Mouse (Mus musculus): ENCODE data around the gene Pgls. TPM values are rescaled to one million over a fixed set of nuclear protein-coding genes. Genes with fewer than 3 reads are reported as not detected.
A peak's percentile ranks its signal among the peaks of the same experiment; 100 is the strongest.

The Pgls gene
- total RNA-seq (2021): 10 to 100 TPM; 31.1 to 31.3 TPM
- long read RNA-seq, experiment 1, transcript Pgls-205 (5 exons, 1,062 nt): minor isoform, 8 of 32 reads
- long read RNA-seq, experiment 1, transcript Pgls-201 (5 exons, 893 nt): major isoform, 21 of 32 reads
- long read RNA-seq, experiment 1, partial matches to known transcripts: 0 of 32 reads
- long read RNA-seq, experiment 1, other reads (novel, unspliced or antisense): 2 of 32 reads
- long read RNA-seq, experiment 2, transcript Pgls-205 (5 exons, 1,062 nt): minor isoform, 6 of 32 reads
- long read RNA-seq, experiment 2, transcript Pgls-201 (5 exons, 893 nt): major isoform, 21 of 32 reads
- long read RNA-seq, experiment 2, partial matches to known transcripts: 3 of 32 reads
- long read RNA-seq, experiment 2, other reads (novel, unspliced or antisense): 2 of 32 reads

GRCm38 (mm10) chr8:71591471-71592373 is at the start of gene Pgls:
Pgls (plus strand) TSS chr8:71592176.
- DNase-seq (ENCODE audit: low spot score in 2 of 2): peak; percentile 96 to 97

GRCm38 (mm10) chr8:71542632-71543343 is 49.2 kb upstream of the Pgls start, which contains the start of gene Mvb12a:
Mvb12a (plus strand) TSS chr8:71542922.
- DNase-seq (ENCODE audit: low spot score in 2 of 2): peak; percentile 96 to 97

DNA sequence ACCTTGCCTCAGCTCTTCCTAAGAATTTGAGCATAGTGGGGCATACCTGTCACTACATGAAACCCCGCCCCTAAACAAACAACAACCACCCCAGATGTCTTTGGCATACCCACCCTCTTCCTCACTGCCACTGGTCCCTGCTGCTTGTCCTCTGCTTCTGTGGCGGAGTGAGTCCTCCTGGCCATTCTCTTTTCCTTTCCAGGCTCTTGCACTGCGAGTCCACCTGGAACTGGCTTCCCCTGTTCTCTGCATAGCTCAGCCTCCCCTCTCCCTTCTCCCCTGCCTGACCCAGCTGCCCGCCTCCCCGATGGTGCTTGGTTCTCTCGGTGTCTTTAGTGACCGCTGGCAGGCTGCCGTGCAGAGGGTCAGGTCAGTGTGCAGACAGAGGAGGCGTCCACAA is 48.2 kb upstream of the Pgls start:
- no peak for DNase-seq (ENCODE audit: low spot score in 2 of 2)

DNA sequence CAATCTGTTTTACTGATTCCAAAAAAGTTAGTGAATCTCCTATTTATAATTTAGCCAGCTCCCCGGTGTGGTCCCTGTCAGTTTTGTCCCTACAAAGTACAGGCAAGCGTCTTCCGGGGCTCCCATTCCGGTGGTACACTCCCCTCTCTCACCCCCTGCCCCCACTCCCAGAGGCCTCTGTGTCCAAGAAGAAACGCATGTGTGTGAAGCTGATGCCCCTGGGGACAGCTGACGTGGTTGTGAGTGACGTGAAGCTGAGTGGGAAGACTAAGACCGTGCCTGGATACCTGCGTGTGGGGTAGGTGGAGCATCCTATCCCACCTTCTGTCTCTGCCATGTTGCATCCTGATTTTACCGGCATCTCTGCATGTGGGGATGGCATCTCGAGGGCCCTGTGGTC is 46.9 kb upstream of the Pgls start:
- no peak for DNase-seq (ENCODE audit: low spot score in 2 of 2)

- no peak for DNase-seq (ENCODE audit: low spot score in 2 of 2)
These were observed 44.4 kb upstream of the Pgls start for GRCm38 (mm10) chr8:71547590-71547989.

DNA sequence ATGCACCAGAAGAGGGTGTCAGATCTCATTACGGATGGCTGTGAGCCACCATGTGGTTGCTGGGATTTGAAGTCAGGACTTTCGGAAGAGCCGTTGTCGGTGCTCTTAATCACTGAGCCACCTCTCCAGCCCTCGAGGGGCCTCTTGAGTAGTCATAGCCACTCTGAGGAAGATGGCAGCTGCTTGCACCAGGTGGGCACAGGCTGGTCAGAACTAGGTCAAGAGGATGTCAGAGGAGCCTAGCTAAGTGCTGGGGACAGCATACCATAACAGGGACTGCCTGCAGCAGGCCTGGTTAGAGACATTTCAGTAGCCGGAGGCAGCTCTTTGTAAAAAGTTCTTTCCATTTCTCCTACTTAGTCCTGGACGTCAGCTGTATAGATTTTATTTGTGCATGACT is 41.2 kb upstream of the Pgls start:
- no peak for DNase-seq (ENCODE audit: low spot score in 2 of 2)

- DNase-seq (ENCODE audit: low spot score in 2 of 2): no peak
These were observed 39.2 kb upstream of the Pgls start for GRCm38 (mm10) chr8:71552770-71553169.

GRCm38 (mm10) chr8:71554001-71554400 is 38.0 kb upstream of the Pgls start:
- no peak for DNase-seq (ENCODE audit: low spot score in 2 of 2)

DNA sequence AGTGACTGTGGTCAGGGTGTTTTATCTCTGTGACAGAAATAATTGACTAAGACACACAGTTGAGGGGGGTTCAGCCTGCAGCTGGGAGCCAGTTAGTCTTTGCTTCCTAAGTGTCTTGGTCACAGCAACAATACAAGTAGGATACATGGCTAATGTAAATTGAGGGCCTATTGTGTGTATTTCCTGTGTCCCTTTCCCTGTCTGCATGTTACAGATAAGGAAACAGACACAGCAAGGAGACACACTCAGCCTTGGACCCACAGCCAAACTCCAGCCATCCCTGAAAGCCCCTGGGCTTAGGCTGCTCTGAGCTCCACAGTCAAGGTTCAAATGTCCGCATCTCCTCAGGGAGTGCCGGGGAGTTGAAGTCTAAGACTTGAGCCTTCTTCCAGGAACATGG is 37.3 kb upstream of the Pgls start:
- DNase-seq (ENCODE audit: low spot score in 2 of 2): no peak

DNA sequence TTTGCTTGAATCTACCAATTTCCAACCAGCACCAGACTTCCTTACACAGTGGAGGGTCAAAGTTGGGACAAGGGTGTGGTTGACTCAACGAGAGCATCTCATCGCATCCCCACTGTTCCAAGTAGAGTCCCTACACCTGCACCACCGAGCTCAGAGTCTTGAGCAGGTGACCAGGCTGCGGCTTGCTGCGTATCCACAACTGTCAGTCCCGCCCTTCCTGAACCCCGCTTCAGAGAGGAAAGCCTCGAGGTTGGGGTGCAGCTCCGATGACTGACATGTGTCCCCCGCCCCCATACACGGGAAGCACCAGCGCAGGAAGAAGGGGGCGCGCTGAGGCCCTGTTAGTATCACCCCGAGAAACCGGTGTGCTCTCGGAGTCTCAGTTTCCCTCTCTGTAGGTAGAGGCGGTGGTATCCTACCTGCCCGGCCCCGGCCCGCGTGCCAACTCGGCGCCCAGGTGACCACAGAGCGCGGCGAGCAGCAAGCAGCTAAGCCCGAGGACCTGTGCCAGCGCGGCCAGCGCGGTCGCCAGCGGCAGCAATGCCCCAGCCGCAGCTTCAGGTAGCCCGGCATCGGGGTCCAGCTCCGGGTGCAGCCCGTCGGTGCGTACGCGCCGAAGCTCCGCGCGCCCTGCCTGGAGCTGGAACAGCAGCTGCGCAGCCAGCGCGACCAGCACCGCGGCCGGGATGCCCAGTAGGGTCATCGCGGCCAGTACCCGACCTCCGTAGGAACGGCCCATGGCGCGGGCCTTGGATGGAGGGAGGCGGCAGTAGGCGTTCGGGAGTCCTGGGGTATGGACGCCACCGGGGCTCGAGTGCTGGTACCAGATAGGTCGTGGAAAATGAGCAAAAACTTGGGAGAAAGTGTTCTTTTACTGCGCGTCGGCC is 33.7 kb upstream of the Pgls start, which contains the start of gene Tmem221:
TSS of gene Tmem221 (minus strand) at position 801 of the 887 bp plus-strand sequence.
- no peak for DNase-seq (ENCODE audit: low spot score in 2 of 2)

GRCm38 (mm10) chr8:71558958-71559690 is 32.9 kb upstream of the Pgls start:
- no peak for DNase-seq (ENCODE audit: low spot score in 2 of 2)

GRCm38 (mm10) chr8:71560071-71560470 is 31.9 kb upstream of the Pgls start:
- DNase-seq (ENCODE audit: low spot score in 2 of 2): no peak

- DNase-seq (ENCODE audit: low spot score in 2 of 2): no peak
These were observed 31.2 kb upstream of the Pgls start for GRCm38 (mm10) chr8:71560765-71561164.

DNA sequence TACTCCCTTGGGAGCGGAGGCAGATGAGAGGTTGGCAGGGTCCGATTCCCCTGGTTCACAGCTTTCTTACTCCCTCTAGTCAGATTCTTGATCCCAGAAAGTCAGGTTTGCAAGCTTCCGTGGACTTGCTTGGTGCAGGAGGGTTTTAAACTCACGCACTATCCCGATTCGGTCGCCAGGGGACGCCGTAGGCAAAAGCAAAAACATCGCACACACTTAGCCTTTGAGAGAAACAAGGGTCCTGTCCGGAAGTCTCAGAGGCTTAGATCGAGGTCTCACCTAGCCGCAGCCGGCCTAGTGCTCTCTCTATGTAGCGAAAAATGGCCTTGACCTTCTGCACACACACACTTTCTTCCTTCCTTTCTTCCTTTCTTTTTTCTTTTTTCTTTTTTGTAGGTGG is 30.6 kb upstream of the Pgls start:
- peak; percentile 51 to 61 for DNase-seq (ENCODE audit: low spot score in 2 of 2)

- peak; percentile 75 to 80 for DNase-seq (ENCODE audit: low spot score in 2 of 2)
These were observed 29.2 kb upstream of the Pgls start for GRCm38 (mm10) chr8:71562751-71563150.

DNA sequence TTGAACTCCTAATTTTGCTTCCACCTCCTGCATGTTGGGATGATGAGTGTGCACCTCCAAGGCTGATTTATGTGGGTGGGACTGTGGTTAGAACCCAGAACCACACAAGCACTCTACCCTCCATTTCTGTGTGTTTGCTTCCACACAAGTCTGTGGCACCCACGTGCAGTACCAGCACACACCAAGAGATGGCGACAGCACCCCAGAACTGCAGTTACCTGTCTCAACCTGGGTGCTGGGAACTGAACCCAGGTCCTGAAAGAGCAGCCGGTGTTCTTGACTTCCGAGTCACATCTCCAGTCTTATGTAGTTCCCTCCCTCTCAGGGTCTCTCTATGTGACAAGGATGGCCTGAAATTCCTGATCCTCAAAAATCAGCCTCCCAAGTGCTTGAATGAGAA is 28.0 kb upstream of the Pgls start:
- DNase-seq (ENCODE audit: low spot score in 2 of 2): no peak

GRCm38 (mm10) chr8:71566501-71566900 is 25.5 kb upstream of the Pgls start, which contains the start of gene Nxnl1:
Nxnl1 (minus strand) TSS chr8:71566601.
- DNase-seq (ENCODE audit: low spot score in 2 of 2): no peak

GRCm38 (mm10) chr8:71567587-71567986 is 24.4 kb upstream of the Pgls start:
- DNase-seq (ENCODE audit: low spot score in 2 of 2): no peak

DNA sequence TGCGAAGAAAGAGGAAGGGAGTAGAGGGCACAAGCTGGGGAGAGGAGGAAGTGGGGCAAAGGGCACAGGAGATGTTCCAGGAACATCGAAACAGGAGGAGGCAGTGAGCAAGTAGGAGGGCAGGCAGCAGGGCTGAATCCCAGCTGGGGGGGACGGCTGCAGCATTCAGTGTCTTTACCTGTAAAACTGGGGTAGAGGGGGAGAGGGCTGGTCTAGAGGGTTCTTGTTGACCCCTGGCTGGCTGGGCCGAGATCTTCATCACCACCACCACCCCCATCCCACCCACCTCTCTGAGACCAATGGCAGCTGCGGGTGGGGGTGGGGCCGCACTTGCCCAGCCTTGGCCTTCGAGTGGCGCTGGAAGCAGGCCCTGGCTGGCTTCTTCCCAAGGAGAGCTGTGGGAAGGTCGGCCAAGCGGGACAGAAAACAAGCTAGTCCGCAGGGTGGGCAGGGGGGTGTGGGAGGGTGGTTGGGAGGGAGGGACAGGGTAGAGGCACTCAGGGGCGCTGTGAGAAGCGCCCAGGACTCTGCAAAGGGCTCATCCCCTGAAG is 23.5 kb upstream of the Pgls start, which contains the start of gene Slc27a1:
TSS of gene Slc27a1 (plus strand) at position 496 of the 551 bp plus-strand sequence.
- DNase-seq (ENCODE audit: low spot score in 2 of 2): peak; percentile 60 to 66

Measured in left cerebral cortex, adult 18-20 months (tissue).